Mouse (Mus musculus) hindbrain, embryonic 10.5 days (tissue): ENCODE data around the gene Lgals1. TPM values are rescaled to one million over a fixed set of nuclear protein-coding genes. Genes with fewer than 3 reads are reported as not detected.

Source experiments
- DNase-seq: peaks from one replicate; pipeline ENCODE4 v3.0.0-alpha.2; 2017; ENCODE audit warnings: low spot score
- H3K27ac ChIP-seq: fragments of 300-500 bp; sonication (generic); 2 replicates; pipeline ENCODE4 v1.5.1; 2016; ENCODE audit warnings: mild to moderate bottlenecking, moderate library complexity
- H3K27me3 ChIP-seq: fragments of 300-500 bp; sonication (generic); 2 replicates; pipeline ENCODE4 v1.6.1; 2016; ENCODE audit warnings: mild to moderate bottlenecking; ENCODE audit not compliant: poor library complexity, insufficient read depth, severe bottlenecking
- H3K36me3 ChIP-seq: fragments of 300-500 bp; sonication (generic); 2 replicates; pipeline ENCODE4 v1.6.1; 2016; ENCODE audit warnings: mild to moderate bottlenecking, moderate library complexity
- H3K4me1 ChIP-seq: fragments of 300-500 bp; sonication (generic); replicated peaks from 2 replicates; pipeline ENCODE4 v1.6.1; 2016; ENCODE audit warnings: mild to moderate bottlenecking
- H3K4me3 ChIP-seq: fragments of 300-500 bp; sonication (generic); 2 replicates; pipeline ENCODE4 v1.5.1; 2016; ENCODE audit warnings: mild to moderate bottlenecking, moderate library complexity
- H3K9me3 ChIP-seq: fragments of 300-500 bp; sonication (generic); 2 replicates; pipeline ENCODE4 v1.6.1; 2016; ENCODE audit warnings: mild to moderate bottlenecking, moderate library complexity
- WGBS: fragments of 180-500 bp; shearing (Covaris S2); methylation state at CpG from one replicate; pipeline ENCODE4 v1.1.7; 2016; 5-methylcytosine and 5-hydroxymethylcytosine counted together
- polyA plus RNA-seq: library from polyadenylated mRNA; unstranded; fragments of >200 nt; fragmentation: Nextera tagmentation; extraction: Ambion mirVana; gene quantifications from 2 replicates; pipeline ENCODE4 v1.2.1, GENCODE M21; 2016

The Lgals1 gene
- polyA plus RNA-seq, 1 experiment from 2014 or later = 403 TPM

- Histone ChIP-seq H3K4me1 (peaks cover 87% of the 10 kb centered on the region), H3K36me3 (peaks cover 33% of the 10 kb centered on the region), H3K9me3 (no peaks in the 10 kb centered on the region), H3K27me3 (peaks cover 19% of the 10 kb centered on the region), H3K27ac (peak overlapping the region; percentile 5; the same call in 1 of the 2 replicates), H3K4me3 (no peak overlapping the region)
- WGBS = 91% methylated on average over 4 of the region's 4 CpGs
- DNase-seq = no peak
Observed at GRCm38 (mm10) chr15:78897488-78897887, 29.0 kb upstream of the Lgals1 start.

- Histone ChIP-seq H3K4me1 (peaks cover 80% of the 10 kb centered on the region), H3K27ac (peak overlapping the region; percentile 86), H3K36me3 (peaks cover 27% of the 10 kb centered on the region), H3K9me3 (no peaks in the 10 kb centered on the region), H3K27me3 (peaks cover 19% of the 10 kb centered on the region), H3K4me3 (peak overlapping the region; percentile 72)
- 54% methylated on average over 6 of the region's 6 CpGs for whole genome bisulfite sequencing
- DNase-seq = no peak
Observed at GRCm38 (mm10) chr15:78898507-78899001, 28.0 kb upstream of the Lgals1 start.

- H3K36me3 ChIP-seq = peaks cover 25% of the 10 kb centered on the region
- no peaks in the 10 kb centered on the region for H3K9me3 ChIP-seq
- H3K4me1 ChIP-seq = peaks cover 72% of the 10 kb centered on the region
- WGBS = 1% methylated on average over 20 of the region's 20 CpGs
- H3K4me3 ChIP-seq = peak within 1 kb of the TSS; percentile 72
- DNase-seq = no peak
- peaks cover 19% of the 10 kb centered on the region for H3K27me3 ChIP-seq
- peak within 1 kb of the TSS; percentile 86 for H3K27ac ChIP-seq
Observed at GRCm38 (mm10) chr15:78899409-78899739, 27.2 kb upstream of the Lgals1 start, which contains the start of gene Gm49510. TSS of gene Gm49510 (plus strand) at chr15:78899667.

GRCm38 (mm10) chr15:78899740-78900584 is 26.6 kb upstream of the Lgals1 start, which contains the start of gene Sh3bp1:
TSS of gene Sh3bp1 (plus strand) at chr15:78899768.
- peaks cover 66% of the 10 kb centered on the region for H3K4me1 ChIP-seq
- DNase-seq = peak; percentile 66
- H3K27ac ChIP-seq = peak within 1 kb of the TSS; percentile 86

GRCm38 (mm10) chr15:78900585-78901421 is 25.7 kb upstream of the Lgals1 start:
- H3K9me3 ChIP-seq = no peaks in the 10 kb centered on the region
- peak overlapping the region; percentile 72 for H3K4me3 ChIP-seq
- 13% methylated on average over 18 of the region's 18 CpGs for WGBS
- H3K27ac ChIP-seq = peak overlapping the region; percentile 86
- H3K4me1 ChIP-seq = peaks cover 59% of the 10 kb centered on the region
- DNase-seq = no peak
- H3K36me3 ChIP-seq = peaks cover 22% of the 10 kb centered on the region
- H3K27me3 ChIP-seq = peaks cover 19% of the 10 kb centered on the region

More at GRCm38 (mm10) chr15:78899740-78900584, 26.6 kb upstream of the Lgals1 start, which contains the start of gene Sh3bp1:
- H3K36me3 ChIP-seq = peaks cover 24% of the 10 kb centered on the region
- H3K4me3 ChIP-seq = peak within 1 kb of the TSS; percentile 72
- no peaks in the 10 kb centered on the region for H3K9me3 ChIP-seq
- WGBS = under 1% methylated on average over 47 of the region's 47 CpGs
- H3K27me3 ChIP-seq = peaks cover 19% of the 10 kb centered on the region

- no peak for DNase-seq
- Histone ChIP-seq H3K27me3 (peaks cover 19% of the 10 kb centered on the region), H3K4me1 (peaks cover 53% of the 10 kb centered on the region), H3K9me3 (no peaks in the 10 kb centered on the region), H3K27ac (peak overlapping the region; percentile 86), H3K4me3 (peak overlapping the region; percentile 72), H3K36me3 (peaks cover 27% of the 10 kb centered on the region)
- WGBS = 27% methylated on average over 8 of the region's 8 CpGs
Observed at GRCm38 (mm10) chr15:78901422-78901789, 25.1 kb upstream of the Lgals1 start.

GRCm38 (mm10) chr15:78903243-78903642 is 23.3 kb upstream of the Lgals1 start:
- Histone ChIP-seq H3K36me3 (peaks cover 42% of the 10 kb centered on the region), H3K27me3 (peaks cover 19% of the 10 kb centered on the region), H3K4me1 (peaks cover 39% of the 10 kb centered on the region), H3K4me3 (0 out of 2 replicates have a peak overlapping the region, but pooled peaks have one; percentile 7), H3K9me3 (no peaks in the 10 kb centered on the region), H3K27ac (0 out of 2 replicates have a peak overlapping the region, but pooled peaks have one; percentile 64)
- peak; percentile 80 for DNase-seq
- WGBS = 12% methylated on average over 2 of the region's 2 CpGs

GRCm38 (mm10) chr15:78908399-78908798 is 18.1 kb upstream of the Lgals1 start:
- WGBS = 88% methylated on average over 7 of the region's 7 CpGs
- H3K9me3 ChIP-seq = no peaks in the 10 kb centered on the region
- no peaks in the 10 kb centered on the region for H3K27me3 ChIP-seq
- H3K4me3 ChIP-seq = no peak overlapping the region
- DNase-seq = no peak
- H3K27ac ChIP-seq = no peak overlapping the region
- peaks cover 50% of the 10 kb centered on the region for H3K36me3 ChIP-seq
- peaks cover 11% of the 10 kb centered on the region; the same call in 1 of the 2 replicates for H3K4me1 ChIP-seq

- no peak overlapping the region for H3K4me3 ChIP-seq
- H3K36me3 ChIP-seq = peaks cover 46% of the 10 kb centered on the region
- no peak for DNase-seq
- WGBS = 90% methylated on average over 8 of the region's 8 CpGs
- no peaks in the 10 kb centered on the region for H3K9me3 ChIP-seq
- no peak overlapping the region for H3K27ac ChIP-seq
- no peaks in the 10 kb centered on the region for H3K27me3 ChIP-seq
- H3K4me1 ChIP-seq = peaks cover 13% of the 10 kb centered on the region
Observed at GRCm38 (mm10) chr15:78908982-78909381, 17.5 kb upstream of the Lgals1 start.

GRCm38 (mm10) chr15:78912040-78912439 is 14.5 kb upstream of the Lgals1 start:
- no peaks in the 10 kb centered on the region for H3K9me3 ChIP-seq
- H3K27ac ChIP-seq = no peak overlapping the region
- peaks cover 33% of the 10 kb centered on the region for H3K36me3 ChIP-seq
- no peak overlapping the region for H3K4me3 ChIP-seq
- H3K4me1 ChIP-seq = peaks cover 43% of the 10 kb centered on the region
- WGBS = 36% methylated on average over 9 of the region's 9 CpGs
- no peaks in the 10 kb centered on the region; the same call in 1 of the 2 replicates for H3K27me3 ChIP-seq
- peak; percentile 45 for DNase-seq

GRCm38 (mm10) chr15:78913632-78914090 is 12.9 kb upstream of the Lgals1 start, which contains the start of gene Pdxp:
TSS of gene Pdxp (plus strand) at chr15:78913919.
- Histone ChIP-seq H3K4me3 (peak within 1 kb of the TSS; percentile 90), H3K4me1 (peaks cover 47% of the 10 kb centered on the region), H3K36me3 (peaks cover 32% of the 10 kb centered on the region), H3K9me3 (no peaks in the 10 kb centered on the region), H3K27me3 (no peaks in the 10 kb centered on the region; the same call in 1 of the 2 replicates), H3K27ac (peak within 1 kb of the TSS; percentile 96)
- WGBS = under 1% methylated on average over 51 of the region's 51 CpGs
- peak; percentile 99 for DNase-seq

- Histone ChIP-seq H3K27ac (peak overlapping the region; percentile 96), H3K36me3 (peaks cover 37% of the 10 kb centered on the region), H3K4me3 (peak overlapping the region; percentile 90), H3K9me3 (no peaks in the 10 kb centered on the region), H3K27me3 (no peaks in the 10 kb centered on the region; the same call in 1 of the 2 replicates), H3K4me1 (peaks cover 47% of the 10 kb centered on the region)
- peak; percentile 51 for DNase-seq
- under 1% methylated on average over 87 of the region's 87 CpGs for WGBS
Observed at GRCm38 (mm10) chr15:78914091-78914822, 12.3 kb upstream of the Lgals1 start.
